Mouse (Mus musculus): ENCODE data around the gene Mfn1.

The Mfn1 gene

DNA sequence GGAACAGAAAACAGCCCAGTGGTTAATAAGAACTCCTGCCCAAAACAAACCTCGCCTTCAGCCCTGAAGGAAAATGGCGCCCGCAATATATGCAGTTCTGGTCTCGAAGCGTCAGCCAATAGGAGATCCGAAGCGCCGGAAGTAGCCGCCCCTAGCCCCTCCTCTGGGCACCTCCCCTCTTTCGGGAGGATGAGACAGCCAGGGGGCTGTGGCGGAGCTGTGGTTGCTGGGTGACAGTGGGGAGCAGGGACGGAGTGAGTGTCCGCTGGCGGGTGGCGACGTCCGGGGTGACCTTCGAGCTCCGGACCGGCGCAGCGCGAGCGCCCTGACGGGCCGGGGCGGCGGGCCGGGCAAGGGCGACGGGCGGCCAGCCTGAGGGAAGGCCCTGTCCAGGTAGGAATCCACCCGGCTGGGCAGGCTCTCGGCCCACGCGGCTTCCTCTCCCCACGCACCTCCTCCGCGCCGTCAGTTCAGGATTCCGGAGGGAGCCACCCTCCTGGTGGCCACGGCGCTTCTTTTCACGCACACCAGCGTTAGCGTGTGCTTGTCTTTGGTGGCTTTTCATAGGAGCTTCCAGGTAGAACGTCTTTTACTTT lies at the start of gene Mfn1:
Gene Mfn1 (plus strand): TSS at position 163 of the 596 bp plus-strand sequence.
- DNase-seq (ENCODE audit: extremely low read depth, low read depth, low spot score) = peak; percentile 73

DNA sequence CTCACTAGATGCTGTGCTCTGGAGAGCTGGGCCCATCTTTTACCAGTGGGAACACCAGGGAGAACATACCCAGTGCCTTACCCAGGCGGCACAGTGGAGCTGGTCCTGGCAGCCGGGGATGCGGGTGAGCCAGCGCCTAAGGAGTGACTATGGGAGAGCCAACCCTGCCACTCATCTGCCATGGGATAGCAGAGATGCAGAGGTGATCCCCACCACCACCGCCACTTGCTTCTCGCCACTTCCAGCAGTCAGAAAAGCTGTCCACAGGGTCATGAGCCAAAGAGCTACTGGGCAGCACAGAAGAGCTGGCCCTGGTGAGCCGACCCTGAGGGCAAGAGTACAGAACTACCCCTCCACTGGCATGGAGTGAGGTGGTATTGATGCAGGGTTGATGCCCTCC lies 49.3 kb upstream of the Mfn1 start:
- DNase-seq (ENCODE audit: extremely low read depth, low read depth, low spot score) = no peak

DNA sequence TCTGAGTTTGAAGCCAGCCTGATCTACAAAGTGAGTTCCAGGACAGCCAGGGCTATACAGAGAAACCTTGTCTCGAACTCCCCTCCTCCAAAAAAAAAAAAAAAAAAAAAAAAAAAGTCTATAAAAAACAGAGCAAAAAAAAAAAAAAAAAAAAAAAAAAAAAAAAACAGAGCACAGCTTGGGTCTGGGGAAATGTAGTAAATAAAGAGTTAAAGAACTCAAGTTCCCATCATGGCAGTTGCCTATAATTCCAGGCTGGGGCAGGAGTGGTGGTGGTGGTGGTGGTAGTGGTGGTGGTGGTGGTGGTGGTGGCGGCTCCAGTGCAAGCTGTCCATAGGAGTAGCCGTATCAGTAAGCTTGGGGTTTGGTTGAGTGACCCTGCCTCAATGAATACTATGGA lies 46.2 kb upstream of the Mfn1 start:
- DNase-seq (ENCODE audit: extremely low read depth, low read depth, low spot score) = no peak

DNA sequence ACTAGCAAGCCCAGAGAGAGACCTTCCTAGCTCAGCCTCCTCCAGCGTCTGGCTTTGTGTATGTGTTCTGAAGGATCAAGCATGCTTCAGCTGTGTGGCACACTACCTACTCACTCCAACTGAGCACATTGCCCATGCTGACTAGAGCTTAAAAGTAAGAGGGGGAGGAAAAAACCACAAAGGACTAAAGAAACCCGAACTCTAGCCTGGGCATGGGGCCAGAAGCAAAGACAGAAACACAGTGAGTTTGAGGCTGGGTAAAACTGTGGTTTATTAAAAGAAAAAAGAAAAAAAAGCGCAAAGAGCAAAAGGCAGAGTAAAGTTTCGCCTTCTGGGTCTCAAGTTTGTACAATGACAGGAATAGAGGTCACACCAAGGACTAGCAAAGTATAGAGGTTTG lies 42.7 kb upstream of the Mfn1 start:
- no peak for DNase-seq (ENCODE audit: extremely low read depth, low read depth, low spot score)

DNA sequence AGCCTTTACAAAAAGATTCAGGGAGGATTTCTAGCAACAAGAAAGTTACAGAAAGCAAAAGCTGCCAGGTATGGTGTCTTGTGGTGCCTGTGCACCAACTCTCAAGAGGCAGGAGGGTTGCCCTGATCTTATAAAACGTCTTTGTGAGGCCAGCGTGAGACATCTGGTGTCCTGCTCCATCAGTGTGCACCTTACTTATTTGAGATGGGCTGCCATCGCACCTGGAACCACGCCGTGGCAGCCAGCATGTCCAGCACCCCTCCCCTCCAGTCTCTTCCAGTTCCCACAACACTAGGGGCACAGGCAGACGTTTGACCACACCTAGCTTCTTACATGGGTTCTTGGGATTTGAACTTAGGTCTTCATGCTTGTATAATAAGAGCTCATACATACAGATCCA lies 41.1 kb upstream of the Mfn1 start:
- DNase-seq (ENCODE audit: extremely low read depth, low read depth, low spot score) = no peak

DNA sequence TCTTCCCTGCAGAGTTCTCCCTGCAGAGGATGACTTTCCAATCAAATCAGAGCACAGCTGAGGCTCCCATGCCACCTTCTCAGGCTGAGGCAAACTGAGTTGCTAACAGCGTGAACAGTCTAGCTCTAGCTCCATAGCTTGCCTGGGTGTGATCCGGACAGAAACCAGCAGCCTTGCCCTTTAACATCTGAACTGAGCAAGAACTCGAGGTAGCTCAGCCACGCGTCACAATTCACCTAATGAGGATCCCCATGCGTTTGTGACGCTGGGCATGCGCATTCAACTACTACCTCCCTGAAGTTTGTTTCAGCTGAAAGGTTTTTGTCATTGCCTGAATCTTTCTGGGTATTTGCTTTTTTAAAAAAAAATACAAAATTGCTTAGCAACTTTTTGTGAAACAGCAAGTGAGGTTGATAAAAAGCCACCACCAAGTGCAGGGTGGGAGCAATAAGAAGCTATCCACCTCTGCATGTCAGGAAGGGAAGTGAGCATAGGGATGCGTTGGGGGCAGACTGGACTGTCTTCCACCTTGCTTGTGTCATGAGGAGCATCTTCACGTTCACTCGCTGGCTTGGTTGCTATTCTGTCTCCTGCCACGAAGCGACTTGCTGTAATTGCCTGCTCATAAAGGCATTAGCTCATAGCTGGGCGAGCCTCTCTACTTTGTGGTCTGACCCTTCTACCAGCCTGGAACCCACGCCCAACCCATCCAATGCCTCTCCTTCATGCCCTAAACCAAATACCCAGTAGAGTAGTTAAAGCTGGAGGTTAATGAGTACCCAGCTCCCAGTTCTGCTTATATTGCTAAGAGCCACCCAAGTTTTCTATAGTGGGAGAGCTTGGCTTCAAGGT lies 39.0 kb upstream of the Mfn1 start:
- DNase-seq (ENCODE audit: extremely low read depth, low read depth, low spot score) = no peak

DNA sequence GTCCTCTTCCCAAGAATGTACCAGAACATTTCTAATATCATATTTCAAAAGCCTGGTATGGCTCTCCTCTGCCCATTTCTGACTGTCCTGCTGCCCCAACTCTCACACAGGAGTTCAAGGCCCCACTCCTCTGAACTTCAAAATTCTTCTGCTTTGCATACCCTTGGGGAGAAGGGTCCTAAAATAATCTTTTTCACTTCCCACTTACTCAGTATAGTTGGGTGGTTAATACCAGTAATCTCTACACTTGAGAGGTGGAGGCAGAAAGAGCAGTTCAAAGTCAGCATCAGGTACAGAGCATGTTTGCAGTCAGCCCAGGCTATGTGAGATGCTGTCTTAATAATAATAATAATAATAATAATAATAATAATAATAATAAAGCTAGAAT lies 38.3 kb upstream of the Mfn1 start:
- no peak for DNase-seq (ENCODE audit: extremely low read depth, low read depth, low spot score)

DNA sequence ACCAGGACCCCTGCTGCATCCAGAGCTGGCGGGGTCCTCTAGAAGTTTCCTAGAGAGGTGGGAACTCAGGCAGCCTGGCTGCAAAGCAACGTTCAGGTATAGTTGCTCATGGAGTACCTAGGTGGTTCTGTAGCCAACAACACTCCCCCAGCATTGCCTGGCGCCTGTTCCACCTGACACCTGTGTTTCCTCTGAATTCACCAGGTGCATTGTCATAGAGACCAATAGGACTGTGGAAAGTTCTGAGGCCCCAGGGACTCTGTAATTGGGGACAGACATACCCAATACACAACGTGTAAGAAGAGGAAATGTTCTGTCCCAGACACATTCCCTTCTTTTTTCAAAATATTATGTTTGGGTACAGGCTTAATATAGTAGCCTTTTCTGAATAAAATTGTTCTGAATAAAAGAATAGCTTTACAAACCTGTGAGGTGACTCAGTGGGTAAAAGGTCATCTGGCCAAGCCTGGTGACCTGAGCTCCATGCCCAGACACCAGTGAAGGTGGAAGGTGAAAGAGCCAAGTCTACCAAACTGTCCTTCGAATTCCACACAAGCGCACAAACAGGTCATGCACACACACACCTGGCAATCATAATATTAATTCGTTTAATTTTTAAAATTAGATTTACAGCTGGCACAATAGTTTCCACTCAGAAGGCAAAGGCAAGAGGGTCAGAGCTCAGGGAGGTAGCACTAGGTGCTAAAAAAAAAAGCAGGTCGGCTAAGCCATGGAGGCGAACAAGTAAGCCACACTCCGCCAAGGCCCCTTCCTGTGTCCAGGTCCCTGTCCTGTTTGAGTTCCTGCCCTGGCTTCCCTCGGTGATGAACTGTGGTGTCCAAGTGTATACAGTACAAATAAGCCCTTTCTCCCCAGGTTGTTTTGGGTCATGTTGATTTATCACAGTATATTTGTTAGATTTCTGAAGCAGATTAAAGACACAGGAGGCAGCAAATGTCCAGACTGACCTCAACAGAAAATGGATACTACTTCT lies 36.9 kb upstream of the Mfn1 start, which contains the start of gene Kcnmb3:
Gene Kcnmb3 (minus strand): TSS at position 135 of the 994 bp plus-strand sequence.
- DNase-seq (ENCODE audit: extremely low read depth, low read depth, low spot score) = no peak

DNA sequence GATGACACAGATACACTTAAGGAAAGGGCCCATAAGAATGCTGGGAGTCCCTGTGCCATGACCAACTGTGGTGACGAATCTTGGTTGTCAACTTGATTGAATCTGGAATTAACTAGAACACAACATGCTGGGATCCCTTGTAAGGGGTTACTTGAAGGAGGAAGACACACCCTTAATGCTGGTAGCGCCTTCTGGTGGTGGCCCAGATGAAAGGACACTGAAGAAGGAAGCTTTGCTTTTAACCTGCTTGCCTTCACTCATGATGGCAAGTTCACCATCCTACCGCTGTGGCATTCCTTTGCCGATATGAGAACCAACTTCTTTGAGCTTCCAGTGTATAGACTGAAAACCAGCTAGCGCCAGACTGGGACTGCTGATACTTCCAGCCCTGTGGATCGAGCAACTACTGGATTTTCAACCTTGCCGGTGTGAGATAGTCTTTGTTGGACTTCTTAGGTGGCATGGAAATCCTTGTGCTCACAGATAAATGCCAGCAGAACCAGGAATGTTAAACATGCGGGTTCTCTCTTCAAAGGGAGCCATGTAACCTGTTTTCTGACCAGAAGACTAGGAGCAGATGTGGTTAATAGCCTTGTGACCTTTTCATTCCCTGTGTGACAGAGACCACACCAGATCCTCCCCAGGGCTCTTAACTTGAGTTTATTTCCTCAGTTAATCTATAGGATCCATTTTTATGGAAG lies 34.7 kb upstream of the Mfn1 start:
- DNase-seq (ENCODE audit: extremely low read depth, low read depth, low spot score) = no peak

DNA sequence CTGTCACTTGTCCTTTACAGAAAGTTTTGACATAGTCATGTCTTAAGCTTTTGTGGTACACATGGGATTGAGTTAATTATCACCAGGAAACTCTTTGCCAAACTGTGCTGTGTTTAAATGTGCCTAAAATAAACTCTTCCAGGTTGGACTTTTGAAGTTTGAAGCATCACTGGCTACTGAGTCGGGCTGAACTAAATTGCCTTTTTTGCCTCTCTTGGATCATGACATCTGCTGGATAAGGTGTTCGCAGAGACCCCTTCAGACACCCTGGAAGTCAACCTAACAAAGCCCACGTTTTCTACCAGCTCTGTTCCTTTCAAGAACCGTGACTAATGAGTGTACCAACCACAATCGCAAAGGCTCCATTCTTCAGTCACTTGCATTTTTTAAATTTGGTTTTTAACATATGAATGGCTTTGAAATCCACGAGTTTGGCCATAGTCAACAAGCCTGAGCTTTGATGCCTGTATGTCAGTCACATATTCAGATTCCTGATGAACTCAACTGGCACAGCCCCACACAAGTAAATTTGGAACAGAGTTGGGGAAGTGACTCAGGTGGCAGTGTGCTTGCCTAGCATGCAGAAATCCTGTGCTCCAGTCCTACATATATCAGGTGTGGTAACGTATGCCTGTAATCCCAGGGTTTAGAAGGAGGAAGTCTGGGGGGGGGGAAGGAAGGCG lies 34.0 kb upstream of the Mfn1 start:
- no peak for DNase-seq (ENCODE audit: extremely low read depth, low read depth, low spot score)

DNA sequence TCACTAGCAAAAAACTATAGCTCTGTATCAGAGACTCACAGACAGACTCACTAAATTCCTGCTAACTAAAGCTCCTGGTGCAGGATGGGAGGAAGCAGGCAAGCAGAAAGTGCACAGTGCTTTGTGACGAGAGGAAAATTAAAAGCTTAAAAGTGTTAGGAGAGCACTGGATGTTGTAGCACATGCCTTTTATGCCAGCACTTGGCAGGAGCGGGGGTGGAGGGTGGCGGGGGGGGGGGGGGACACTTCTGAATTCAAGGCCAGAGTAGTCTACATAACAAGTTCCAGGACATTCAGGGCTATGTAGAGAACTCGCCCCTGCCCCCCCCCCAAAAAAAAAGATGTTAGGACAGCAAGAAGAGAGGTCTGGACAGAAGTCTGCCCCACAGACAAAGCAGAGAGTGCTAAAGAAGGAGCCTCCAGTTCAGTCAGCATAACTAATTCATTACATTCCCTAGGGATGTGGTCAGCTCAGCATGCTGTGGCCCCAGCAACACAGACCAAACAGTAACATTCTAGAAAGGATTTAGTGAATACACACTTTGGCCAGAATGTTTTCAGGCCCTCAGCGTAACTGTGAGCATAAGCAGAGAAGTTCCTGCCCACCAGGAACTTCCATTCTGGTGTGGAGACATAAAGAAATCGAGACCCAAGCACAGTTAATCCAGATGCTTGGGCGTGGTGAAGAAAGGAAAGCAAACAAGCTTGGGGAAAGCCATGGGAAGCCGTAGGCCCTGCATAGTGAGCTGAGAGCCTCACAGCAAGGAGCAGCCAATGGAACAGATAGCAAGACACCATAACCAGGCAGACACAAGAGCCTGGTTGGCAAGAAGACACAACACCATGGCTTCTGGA lies 33.2 kb upstream of the Mfn1 start:
- DNase-seq (ENCODE audit: extremely low read depth, low read depth, low spot score) = no peak

DNA sequence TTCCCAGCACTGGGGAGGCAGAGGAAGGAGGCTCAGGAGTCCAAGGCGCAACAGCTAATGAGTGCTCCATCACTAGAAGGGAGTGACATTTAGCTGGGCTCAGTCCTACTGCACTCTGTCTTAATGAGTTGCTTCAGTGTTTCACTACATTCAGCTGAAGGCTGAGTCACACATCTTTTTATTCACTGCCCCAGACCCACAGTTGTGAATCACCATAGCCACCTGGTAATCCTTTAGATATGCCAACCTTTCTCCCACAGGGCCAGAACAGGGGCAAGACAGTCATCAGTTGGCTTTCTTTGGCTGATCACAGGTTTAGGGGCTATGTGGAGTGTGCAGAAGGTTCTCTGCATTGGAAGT lies 32.6 kb upstream of the Mfn1 start:
- DNase-seq (ENCODE audit: extremely low read depth, low read depth, low spot score) = no peak

DNA sequence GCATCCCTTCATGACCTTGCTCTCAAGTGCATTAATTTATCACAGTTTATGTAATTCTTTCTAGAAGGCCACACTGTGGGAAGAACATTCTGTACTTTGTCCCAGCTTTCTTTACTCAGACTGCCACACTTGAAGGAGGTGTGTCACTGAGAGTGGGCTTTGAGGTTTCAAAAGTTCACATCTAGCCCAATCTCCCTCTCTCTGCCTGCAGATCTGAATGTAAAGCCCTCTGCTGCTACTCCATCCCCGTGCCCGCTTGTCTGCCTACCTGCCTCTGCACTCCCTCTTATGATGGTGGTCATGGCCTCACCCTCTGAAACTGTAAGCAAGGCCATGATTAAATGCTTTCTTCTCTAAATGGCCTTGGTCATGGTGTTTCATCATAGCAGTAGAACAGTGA lies 28.9 kb upstream of the Mfn1 start:
- no peak for DNase-seq (ENCODE audit: extremely low read depth, low read depth, low spot score)

DNA sequence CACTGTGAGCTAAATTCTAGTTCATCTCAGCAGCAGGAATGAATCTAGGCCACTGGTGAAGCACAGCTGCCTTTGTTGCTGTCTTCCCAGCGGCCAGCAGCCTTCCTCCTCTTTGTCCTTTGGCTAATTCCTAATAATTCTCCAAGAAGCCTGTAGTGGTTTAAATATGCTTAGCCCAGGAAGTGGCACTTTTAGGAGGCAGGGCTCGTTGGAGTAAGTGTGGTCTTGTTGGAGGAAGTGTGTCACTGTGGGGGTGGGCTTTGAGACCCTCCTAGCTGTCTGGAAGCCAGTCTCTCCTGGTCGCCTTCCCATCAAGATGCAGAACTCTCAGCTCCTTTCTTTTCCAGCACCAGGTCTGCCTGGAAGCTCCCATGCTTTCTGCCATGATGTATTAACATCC lies 23.4 kb upstream of the Mfn1 start:
- DNase-seq (ENCODE audit: extremely low read depth, low read depth, low spot score) = no peak

DNA sequence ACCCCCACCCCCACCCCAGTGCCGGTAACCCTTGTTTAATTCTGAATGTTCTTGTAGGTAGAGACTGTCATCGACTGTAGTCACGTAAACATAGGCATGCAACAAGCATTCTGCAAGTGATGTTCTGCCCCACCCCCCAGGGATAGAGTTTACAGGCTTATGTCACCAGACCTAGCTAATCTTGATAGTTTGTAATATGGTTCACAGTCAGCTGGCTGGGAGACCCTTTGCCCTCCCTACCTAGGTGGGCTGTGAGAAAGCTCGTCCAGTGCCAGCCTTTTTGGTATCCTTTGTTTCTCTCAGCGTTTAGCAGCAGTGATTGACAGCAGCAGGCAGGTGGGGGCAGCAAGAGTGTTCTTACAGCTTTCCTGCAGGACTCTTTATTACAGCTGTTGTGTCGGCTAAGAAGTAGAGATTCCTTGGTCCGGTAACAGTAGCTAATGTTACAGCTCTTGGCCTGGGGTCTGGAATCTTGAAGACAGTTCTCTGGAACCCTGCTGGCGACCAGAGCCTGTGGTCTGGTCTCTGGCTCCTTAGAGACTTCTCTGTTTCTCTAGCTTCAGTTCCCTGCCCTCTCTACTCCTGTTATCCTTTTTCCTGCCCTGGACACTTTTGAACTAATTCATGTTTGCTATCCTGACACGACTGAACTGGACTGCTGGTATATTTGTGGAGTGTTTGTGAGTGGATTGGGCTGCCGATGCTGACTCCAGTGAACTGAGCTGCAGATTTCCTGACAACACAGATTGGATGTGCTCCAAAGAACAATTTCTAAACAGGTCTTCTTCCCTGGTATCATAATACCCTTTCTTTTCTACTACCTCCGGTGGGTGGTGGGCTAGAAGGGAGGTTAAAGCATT lies 22.7 kb upstream of the Mfn1 start:
- no peak for DNase-seq (ENCODE audit: extremely low read depth, low read depth, low spot score)

DNA sequence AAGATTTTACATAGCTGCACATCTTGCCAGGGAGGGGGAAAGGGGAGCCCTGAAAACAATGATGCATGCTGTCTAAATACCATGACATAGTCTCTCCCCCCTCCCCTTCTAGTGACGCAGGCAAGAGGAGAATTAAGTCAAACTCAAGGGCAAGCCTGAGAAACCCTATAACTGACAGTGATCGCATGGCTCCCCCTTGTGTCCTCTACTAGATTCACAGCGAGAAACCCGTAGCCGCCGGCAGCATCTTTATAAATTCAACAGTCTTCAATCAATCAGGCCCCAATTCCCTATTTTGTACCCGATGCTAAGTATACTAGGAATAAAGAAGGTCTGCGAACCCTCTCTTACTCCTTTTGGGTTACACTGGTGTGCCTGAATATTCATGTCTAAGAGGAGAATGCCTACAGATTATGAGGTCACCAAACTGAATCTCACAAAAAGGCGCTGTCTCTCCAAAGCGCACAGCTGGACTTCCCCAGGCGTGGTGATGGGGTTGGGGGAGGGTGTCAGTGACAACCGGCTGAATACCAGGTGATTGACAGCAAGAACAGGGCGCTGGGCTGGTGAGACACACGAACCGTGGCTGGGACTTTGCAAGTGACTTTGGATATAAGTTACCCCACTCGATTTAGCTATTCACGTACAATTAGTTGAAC lies 20.5 kb upstream of the Mfn1 start:
- DNase-seq (ENCODE audit: extremely low read depth, low read depth, low spot score) = no peak

DNA sequence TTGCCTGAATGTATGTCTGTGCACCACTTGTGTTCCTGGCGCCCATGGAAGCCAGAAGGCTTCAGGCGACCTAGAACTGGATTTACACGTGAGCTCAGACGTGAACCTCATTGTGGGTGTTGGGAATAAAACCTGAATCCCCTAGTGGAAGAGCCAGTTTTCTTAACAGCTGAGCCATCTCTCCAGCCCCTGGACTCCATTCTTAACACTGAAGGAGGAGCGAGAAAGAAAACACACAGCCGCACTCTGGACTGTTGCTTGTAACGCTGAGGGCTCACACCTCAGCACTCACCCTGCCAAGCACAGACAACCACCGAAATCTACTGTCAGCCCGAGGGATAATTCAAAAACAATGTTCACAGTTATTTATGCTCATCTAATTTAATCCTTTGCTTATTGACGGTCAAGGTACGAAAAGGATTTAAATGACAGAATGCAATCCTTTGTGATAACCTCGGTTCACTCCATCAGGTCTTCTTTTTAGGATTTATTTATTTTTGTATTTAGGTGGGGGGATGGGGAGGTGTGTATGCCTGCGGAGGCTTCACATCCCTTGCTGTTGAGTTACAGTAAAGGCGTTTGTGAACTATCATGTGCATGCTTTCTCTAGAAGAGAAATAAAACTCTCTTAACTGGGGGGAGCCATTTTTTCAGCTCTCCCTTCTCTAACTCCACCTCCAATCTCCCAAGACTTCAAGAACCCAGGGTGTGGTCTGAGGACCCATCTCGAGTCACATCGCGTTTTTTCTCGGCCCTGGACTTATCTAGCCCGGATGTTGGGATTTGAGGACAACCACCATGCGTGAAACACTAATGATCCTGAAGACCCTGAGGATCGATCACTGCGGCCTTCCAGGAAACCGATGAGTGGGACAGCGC lies 19.5 kb upstream of the Mfn1 start, which contains the start of gene Zfp639:
Gene Zfp639 (plus strand): TSS at position 764 of the 879 bp plus-strand sequence.
- DNase-seq (ENCODE audit: extremely low read depth, low read depth, low spot score) = no peak
